Mouse (Mus musculus) layer of hippocampus, adult 11-12 months (tissue): ENCODE measurements around the gene App.

ENCODE experiments used
- DNase-seq: peaks from one replicate; pipeline ENCODE4 v3.0.0; 2022; ENCODE audit warnings: low spot score

Gene App

GRCm38 (mm10) chr16:85173373-85174081 lies at the start of gene App:
Gene App (minus strand): TSS chr16:85173766.
- peak; percentile 92 for DNase-seq

GRCm38 (mm10) chr16:85215846-85216245 lies 42.3 kb upstream of the App start:
- peak; percentile 26 for DNase-seq

- DNase-seq, result no peak
Measured at GRCm38 (mm10) chr16:85215173-85215572, 41.6 kb upstream of the App start.

GRCm38 (mm10) chr16:85195622-85196021 lies 22.1 kb upstream of the App start:
- DNase-seq, result no peak

GRCm38 (mm10) chr16:85195167-85195566 lies 21.6 kb upstream of the App start:
- no peak for DNase-seq

GRCm38 (mm10) chr16:85181502-85181901 lies 7.9 kb upstream of the App start:
- DNase-seq, result no peak

- no peak for DNase-seq
Measured at GRCm38 (mm10) chr16:85180710-85181109, 7.1 kb upstream of the App start.

- DNase-seq, result no peak
Measured at GRCm38 (mm10) chr16:85176666-85177065, 3.1 kb upstream of the App start.

GRCm38 (mm10) chr16:85172571-85173372 lies 794 bp downstream of the App start:
- DNase-seq, result peak; percentile 60

- peak; percentile 66 for DNase-seq
Measured at GRCm38 (mm10) chr16:85171976-85172570, 1.5 kb downstream of the App start.

- no peak for DNase-seq
Measured at GRCm38 (mm10) chr16:85170826-85171510, 2.6 kb downstream of the App start.

GRCm38 (mm10) chr16:85168821-85169220 lies 4.7 kb downstream of the App start:
- no peak for DNase-seq

- DNase-seq, result no peak
Measured at GRCm38 (mm10) chr16:85166205-85166604, 7.4 kb downstream of the App start.

- DNase-seq, result no peak
Measured at GRCm38 (mm10) chr16:85165631-85166030, 7.9 kb downstream of the App start.

- DNase-seq, result no peak
Measured at GRCm38 (mm10) chr16:85165177-85165576, 8.4 kb downstream of the App start.

- no peak for DNase-seq
Measured at GRCm38 (mm10) chr16:85162779-85163178, 10.8 kb downstream of the App start.

- DNase-seq, result no peak
Measured at GRCm38 (mm10) chr16:85160140-85160539, 13.4 kb downstream of the App start.

- DNase-seq, result no peak
Measured at GRCm38 (mm10) chr16:85157796-85158546, 15.6 kb downstream of the App start.

- DNase-seq, result no peak
Measured at GRCm38 (mm10) chr16:85157156-85157555, 16.4 kb downstream of the App start.

GRCm38 (mm10) chr16:85155836-85156235 lies 17.7 kb downstream of the App start:
- DNase-seq, result no peak

GRCm38 (mm10) chr16:85152457-85152856 lies 21.1 kb downstream of the App start:
- DNase-seq, result no peak

- no peak for DNase-seq
Measured at GRCm38 (mm10) chr16:85151681-85152080, 21.9 kb downstream of the App start.
